Comparison of ENCODE assay signal across 11 mouse cellular contexts in the genomic region with DNA sequence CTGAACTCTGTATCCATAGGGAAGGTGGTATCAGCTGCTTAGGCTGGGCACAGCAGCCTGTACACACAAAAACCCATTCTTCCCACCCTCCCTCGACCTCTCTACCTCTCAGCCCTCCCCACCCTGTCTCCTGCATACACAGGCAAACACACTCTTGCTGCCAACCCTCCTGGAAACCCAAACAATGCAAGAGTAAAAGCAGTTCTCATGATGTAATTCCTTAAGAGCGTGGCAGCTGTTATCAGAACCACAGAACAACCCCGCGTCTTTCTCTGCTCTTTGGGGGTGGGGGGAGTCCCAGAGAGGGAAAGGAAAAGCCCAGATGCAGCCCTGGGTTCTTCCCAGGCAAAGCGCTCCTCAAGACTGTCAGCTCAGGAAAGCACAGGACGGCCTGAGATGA. TPM values are rescaled to one million over a fixed set of nuclear protein-coding genes. Genes with fewer than 3 reads are reported as not detected.
DNase-seq lines count a peak whose midpoint lies in the region; ATAC-seq and TF ChIP-seq lines count a peak whose summit lies in the region.
"Had no signal": no experiment of that assay in that cellular context is flagged by ENCODE, and none has a peak within 500 bp of the region (broad histone marks: within the 10 kb centered on the region; RNA-seq: fewer than 3 reads in every experiment).

No protein-coding gene starts in this region.

- peaks cover 4% of the 10 kb centered on the region; the same call in 1 of the 2 replicates for H3K4me1 ChIP-seq in lung, adult 2 months (ENCODE audit: control insufficient read depth, insufficient read depth, low read length)
- peaks cover 69% of the 10 kb centered on the region for H3K4me1 ChIP-seq in forebrain, embryonic 15.5 days

- no peak overlapping the region for H3K4me2 ChIP-seq in forebrain, embryonic 15.5 days (replicated peaks)
- peak overlapping the region; percentile 70 for H3K4me2 ChIP-seq in myocyte (ENCODE audit: low read depth)
- H3K4me2 ChIP-seq: limb, embryonic 12.5 days had no signal

- no peak for TF ChIP-seq CTCF in gastrocnemius, adult 2 months (IDR thresholded peaks at IDR 0.05)
- no peak for TF ChIP-seq CTCF in lung, adult 2 months (IDR thresholded peaks at IDR 0.05; ENCODE audit: insufficient read depth, low read length)

- H3K9ac ChIP-seq in forebrain, embryonic 15.5 days (replicated peaks) = 0 out of 2 replicates have a peak overlapping the region, but pooled peaks have one; percentile 32
- H3K9ac ChIP-seq: limb, embryonic 12.5 days had no signal

- peak overlapping the region; percentile 51 for H3K27ac ChIP-seq in gastrocnemius, adult 2 months
- peak overlapping the region; percentile 75 for H3K27ac ChIP-seq in forebrain, embryonic 15.5 days (replicated peaks)
- H3K27ac ChIP-seq: limb, embryonic 12.5 days had no signal

- no peak for DNase-seq in gastrocnemius, adult 2 months
- no peak for DNase-seq in gastrocnemius, postnatal 36 days
- peak; percentile 37 to 54 for DNase-seq in lung, adult 18-20 months
- no peak for DNase-seq in lung, adult 2 months
- no peak for DNase-seq in cerebellum, postnatal 10 days
- no peak for DNase-seq in kidney, adult 8-10 months
- DNase-seq: cerebellum, postnatal 14 days; kidney, postnatal 4 days had no signal

- H3K36me3 ChIP-seq in forebrain, embryonic 15.5 days = no peaks in the 10 kb centered on the region
- H3K36me3 ChIP-seq in myocyte (ENCODE audit: control insufficient read depth, insufficient read depth) = no peaks in the 10 kb centered on the region
- H3K36me3 ChIP-seq: limb, embryonic 12.5 days had no signal

- intact Hi-C loops in gastrocnemius, adult 2 months (cut with DNase I) = loop anchor here (10.0 kb wide), 1 partner anchor 361 kb away; a partner anchor contains a TSS
- intact Hi-C loops in gastrocnemius, postnatal 36 days (cut with DNase I) = no loop called here

- H3ac ChIP-seq in myocyte (ENCODE audit: control insufficient read depth, insufficient read length) = no peak overlapping the region

- no peak overlapping the region for H3K4me3 ChIP-seq in gastrocnemius, adult 2 months
- H3K4me3 ChIP-seq in lung, adult 2 months (replicated peaks; ENCODE audit: extremely low read depth, low read depth, low read length) = no peak overlapping the region
- no peak overlapping the region for H3K4me3 ChIP-seq in forebrain, embryonic 15.5 days
- no peak overlapping the region for H3K4me3 ChIP-seq in myocyte
- H3K4me3 ChIP-seq: limb, embryonic 12.5 days had no signal

- TF ChIP-seq POLR2A in lung, adult 2 months (IDR thresholded peaks at IDR 0.05; ENCODE audit: borderline replicate concordance, extremely low read depth, low read depth, low read length) = no peak
- TF ChIP-seq POLR2A in myocyte (IDR thresholded peaks at IDR 0.05; ENCODE audit: insufficient read length, low read depth) = no peak

- 42% methylated on average over 6 of the region's 6 CpGs for WGBS in lung, adult 2 months
- 17% methylated on average over 6 of the region's 6 CpGs for WGBS in forebrain, embryonic 15.5 days

- no peaks in the 10 kb centered on the region for H3K27me3 ChIP-seq in forebrain, embryonic 15.5 days
- H3K27me3 ChIP-seq in myocyte (ENCODE audit: control insufficient read depth, insufficient read depth, insufficient read length) = no peaks in the 10 kb centered on the region
- H3K27me3 ChIP-seq: limb, embryonic 12.5 days had no signal

- H3K9me3 ChIP-seq in forebrain, embryonic 15.5 days = no peaks in the 10 kb centered on the region
- H3K9me3 ChIP-seq: limb, embryonic 12.5 days had no signal

- peak; percentile 42; the same call in 1 of the 2 replicates for ATAC-seq in forebrain, embryonic 15.5 days (replicated peaks)

- H3K79me2 ChIP-seq in myocyte (ENCODE audit: control insufficient read depth, insufficient read depth) = no peaks in the 10 kb centered on the region

TF ChIP-seq in myocyte, 11 proteins besides CTCF, POLR2A, EP300 and RAD21:
- TF ChIP-seq POLR2AphosphoS2 (IDR thresholded peaks at IDR 0.05; ENCODE audit: insufficient read length, low read depth) = no peak
- peak; percentile 26 for TF ChIP-seq TCF12 (IDR thresholded peaks at IDR 0.05; ENCODE audit: insufficient read depth, poor library complexity, severe bottlenecking)
- peak in 2 of 3 experiments; percentile 46 to 62 for TF ChIP-seq MYOD1 (IDR thresholded peaks at IDR 0.05; ENCODE audit: control insufficient read depth in 1 of 3, insufficient read length in 2 of 3, low read depth in 2 of 3)

RNA-seq across cellular contexts. Expression of a gene that starts 25.8 kb away (rescaled TPM):
- total RNA-seq in gastrocnemius, adult 2 months (2021) = 1 to 10 TPM; 2.5 to 3.1 TPM
- total RNA-seq in gastrocnemius, postnatal 36 days (2021) = 1 to 10 TPM; 2.3 TPM
- 4.7 and 5.9 TPM in 2 replicates for polyA plus RNA-seq in lung, adult 2 months (2012; rRNA removed)
- 39.1 and 40.5 TPM in 2 replicates for polyA plus RNA-seq in forebrain, embryonic 15.5 days (2015; fragmentation: Nextera tagmentation; extraction: Ambion mirVana)
- polyA plus RNA-seq in myocyte (2012; fragmentation: generic; extraction: Trizol) = 1.3 TPM

Comparison
In these comparisons a context has a peak if more than half of its experiments do, and no peak if none do; other contexts are left out.
1. DNase-seq: peak in lung, adult 18-20 months (2 of 2); none in gastrocnemius, adult 2 months (single experiment), gastrocnemius, postnatal 36 days (0 of 2), lung, adult 2 months (single experiment), cerebellum, postnatal 10 days (0 of 2) and kidney, adult 8-10 months (0 of 2).